ENCODE assay signal across 17 mouse cellular contexts in genomic region chr8:104036580-104037477, GRCm38 (mm10).
A peak's percentile ranks its signal among the peaks of the same experiment; 100 is the strongest.
DNase-seq lines count a peak whose midpoint lies in the region; TF ChIP-seq lines count a peak whose summit lies in the region.
"Had no signal": no experiment of that assay in that cellular context is flagged by ENCODE, and none has a peak within 500 bp of the region (broad histone marks: within the 10 kb centered on the region; RNA-seq: fewer than 3 reads in every experiment).

No protein-coding gene starts in this region.

- no peak overlapping the region for H3K4me3 ChIP-seq in layer of hippocampus, adult 2 months
- H3K4me3 ChIP-seq: embryonic facial prominence, embryonic 13.5 days; forebrain, embryonic 12.5 days; heart, embryonic 12.5 days; hindbrain, embryonic 10.5 days had no signal

- no peak for TF ChIP-seq CTCF in layer of hippocampus, adult 2 months (conservative IDR thresholded peaks at IDR 0.05)

- no peak for DNase-seq in layer of hippocampus, adult 2 months (ENCODE audit: low spot score in 2 of 2)
- no peak for DNase-seq in layer of hippocampus, postnatal 10 days (ENCODE audit: low spot score in 2 of 2)
- peak; percentile 20 for DNase-seq in retina, postnatal 7 days (ENCODE audit: low read depth, low spot score)
- DNase-seq in retina, embryonic 14.5 days (ENCODE audit: low spot score) = no peak
- peak; percentile 17 for DNase-seq in lung, postnatal 14 days
- DNase-seq in spleen, adult 18-20 months = no peak
- no peak for DNase-seq in spleen, postnatal 10 days (ENCODE audit: low spot score in 2 of 2)
- DNase-seq: adrenal gland, postnatal 14 days; B cell, adult 2 months; cerebellum, adult 18-20 months; cerebellum, adult 9-11 months; cerebellum, postnatal 36 days; gastrocnemius, postnatal 14 days had no signal

- H3K27ac ChIP-seq in layer of hippocampus, adult 2 months = peak overlapping the region; percentile 36; the same call in 1 of the 2 replicates
- H3K27ac ChIP-seq: embryonic facial prominence, embryonic 13.5 days; forebrain, embryonic 12.5 days had no signal

Comparison
In these comparisons a context has a peak if more than half of its experiments do, and no peak if none do; other contexts are left out.
1. DNase-seq: peak in retina, postnatal 7 days (single experiment) and lung, postnatal 14 days (single experiment); none in layer of hippocampus, adult 2 months (0 of 2), layer of hippocampus, postnatal 10 days (0 of 2), retina, embryonic 14.5 days (single experiment), spleen, adult 18-20 months (0 of 2) and spleen, postnatal 10 days (0 of 2).